Mouse (Mus musculus) MEL (cell line): Measurements from ENCODE around the gene Gm13124.

Source experiments
- EP300 ChIP-seq, 2 experiments: IDR thresholded peaks; 2 replicates each; pipeline ENCODE4 v1.6.1; 2011; ENCODE audit warnings: improper control_type of control experiment in 2 of 2, low read length in 2 of 2, low read depth in 1 of 2, mild to moderate bottlenecking in 1 of 2
- ETS1 ChIP-seq: IDR thresholded peaks from 2 replicates; pipeline ENCODE4 v1.6.1; 2012; ENCODE audit warnings: low read depth, mild to moderate bottlenecking, inconsistent platforms, low read length, improper control_type of control experiment, moderate library complexity
- RCOR1 ChIP-seq: IDR thresholded peaks from 2 replicates; pipeline ENCODE4 v1.6.1; 2012; ENCODE audit warnings: low read depth, mild to moderate bottlenecking, inconsistent platforms, low read length, improper control_type of control experiment
- TBP ChIP-seq: IDR thresholded peaks from 2 replicates; pipeline ENCODE4 v1.8.0; 2011; ENCODE audit warnings: low read depth, low read length, improper control_type of control experiment

GRCm38 (mm10) chr4:144613407-144613806 is 48.5 kb upstream of the Gm13124 start, which contains the start of gene Aadacl4:
- TF ChIP-seq EP300 (IDR thresholded peaks at IDR 0.05; ENCODE audit: low read depth in 1 of 2, low read length in 2 of 2) (no peak), TBP (no peak), RCOR1 (no peak), ETS1 (no peak)
